Mouse (Mus musculus) ES-E14 (cell line): ENCODE measurements around the gene Creb3l2.

ENCODE experiments used
- HCFC1 ChIP-seq: IDR thresholded peaks from 2 replicates; pipeline ENCODE4 v1.6.1; 2012; ENCODE audit warnings: low read length, inconsistent platforms, borderline replicate concordance; ENCODE audit not compliant: insufficient read depth
- MAFK ChIP-seq: IDR thresholded peaks from 2 replicates; pipeline ENCODE4 v1.6.1; 2014; ENCODE audit warnings: mild to moderate bottlenecking, low read depth, low read length, inconsistent platforms; ENCODE audit not compliant: insufficient read depth

- no peak for TF ChIP-seq HCFC1
- no peak for TF ChIP-seq MAFK
Observed at GRCm38 (mm10) chr6:37365179-37365578, 76.8 kb downstream of the Creb3l2 start.
